Mouse (Mus musculus): ENCODE results near the gene Olfr694.
"Not testable (repeated sequence)": the region's sequence is repeated elsewhere in the genome, so short reads cannot be mapped to it uniquely, and the experiment has no call there.

Olfr694 gene

GRCm38 (mm10) chr7:106691714-106692113, at the start of gene Olfr694:
Gene Olfr694, minus strand, starts transcription at chr7:106691814.
- DNase-seq (ENCODE audit: low spot score in 2 of 2) = no peak

DNA sequence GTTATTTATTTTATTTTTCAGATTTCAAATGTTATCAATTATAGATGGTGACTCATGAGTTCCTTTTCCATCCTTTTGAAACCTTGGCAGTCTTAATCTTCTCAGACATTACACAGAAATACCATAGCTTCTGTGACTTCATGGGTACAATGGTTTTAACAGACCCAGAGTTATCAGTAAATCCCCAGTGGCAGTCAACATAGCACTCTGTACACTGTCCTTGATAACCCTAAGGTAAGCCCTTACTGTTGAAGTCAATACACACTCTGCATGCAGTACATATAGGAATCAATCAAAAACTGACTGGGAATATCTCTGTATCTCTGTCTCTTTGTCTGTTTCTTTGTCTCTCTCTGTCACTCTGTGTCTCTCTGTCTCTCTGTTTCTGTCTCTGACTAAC, 45.4 kb upstream of the Olfr694 start:
- no peak for DNase-seq (ENCODE audit: low spot score in 2 of 2)

DNA sequence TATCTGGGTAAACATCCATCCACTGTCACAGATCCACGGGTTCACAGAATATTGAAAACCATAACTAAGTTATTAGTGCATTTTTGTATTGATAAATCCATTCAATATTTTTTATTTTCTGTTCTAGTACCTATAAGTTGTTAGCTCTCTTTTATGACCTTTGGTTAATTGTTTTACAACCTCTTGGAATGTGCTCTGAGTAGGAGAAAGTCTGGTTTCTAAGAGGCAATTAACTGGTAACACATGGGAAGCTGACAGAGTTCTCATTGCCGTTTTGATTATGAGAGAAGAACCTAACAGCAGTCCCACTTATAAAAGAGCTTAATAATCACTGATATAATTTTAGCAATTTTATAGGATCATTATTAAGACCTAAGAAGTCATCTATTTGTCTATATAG, 42.1 kb upstream of the Olfr694 start:
- no peak for DNase-seq (ENCODE audit: low spot score in 2 of 2)

DNA sequence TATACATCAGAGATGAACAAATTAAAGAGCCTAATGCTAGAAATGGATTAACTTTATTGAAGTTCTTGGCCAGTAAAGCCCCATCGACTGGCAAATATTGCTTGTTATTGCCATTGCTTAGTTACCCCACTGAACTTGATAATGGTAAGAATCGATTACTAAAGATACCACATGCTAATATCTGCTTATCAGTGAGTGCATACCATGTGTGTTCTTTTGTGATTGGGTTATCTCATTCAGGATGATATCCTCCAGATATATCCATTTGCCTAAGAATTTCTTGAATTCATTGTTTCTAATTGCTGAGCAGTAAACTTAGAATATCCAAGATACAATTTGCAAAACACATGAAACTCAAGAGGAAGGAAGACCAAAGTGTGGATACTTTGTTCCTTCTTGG, 34.0 kb upstream of the Olfr694 start:
- DNase-seq (ENCODE audit: low spot score in 2 of 2) = not testable (repeated sequence)

GRCm38 (mm10) chr7:106716296-106716695, 24.7 kb upstream of the Olfr694 start, which contains the start of gene Olfr695:
Gene Olfr695, minus strand, starts transcription at chr7:106716396.
- DNase-seq (ENCODE audit: low spot score in 2 of 2) = no peak

GRCm38 (mm10) chr7:106711463-106711862, 19.8 kb upstream of the Olfr694 start:
- DNase-seq (ENCODE audit: low spot score in 2 of 2) = no peak

- not testable (repeated sequence) for DNase-seq (ENCODE audit: low spot score in 2 of 2)
These were observed 16.1 kb upstream of the Olfr694 start for GRCm38 (mm10) chr7:106707705-106708104.

DNA sequence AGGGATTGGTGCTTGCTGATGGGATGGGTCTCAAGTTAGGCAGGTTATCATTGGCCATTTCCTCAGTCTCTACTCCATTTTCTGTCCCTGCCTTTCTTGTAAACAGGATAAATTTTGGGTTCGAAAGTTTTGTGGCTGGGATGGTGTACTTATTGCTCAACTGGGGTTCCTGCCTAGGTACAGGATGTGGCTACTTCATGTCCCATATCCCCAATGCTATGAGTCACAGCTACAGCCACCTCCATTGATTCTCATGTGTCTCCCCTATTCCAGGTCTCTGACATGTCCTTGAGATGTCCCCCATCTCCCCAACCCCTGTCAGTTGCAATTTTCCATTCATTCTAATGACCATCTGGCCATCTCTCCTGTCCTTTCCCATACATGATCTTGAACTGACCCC, 5.3 kb upstream of the Olfr694 start:
- no peak for DNase-seq (ENCODE audit: low spot score in 2 of 2)

DNA sequence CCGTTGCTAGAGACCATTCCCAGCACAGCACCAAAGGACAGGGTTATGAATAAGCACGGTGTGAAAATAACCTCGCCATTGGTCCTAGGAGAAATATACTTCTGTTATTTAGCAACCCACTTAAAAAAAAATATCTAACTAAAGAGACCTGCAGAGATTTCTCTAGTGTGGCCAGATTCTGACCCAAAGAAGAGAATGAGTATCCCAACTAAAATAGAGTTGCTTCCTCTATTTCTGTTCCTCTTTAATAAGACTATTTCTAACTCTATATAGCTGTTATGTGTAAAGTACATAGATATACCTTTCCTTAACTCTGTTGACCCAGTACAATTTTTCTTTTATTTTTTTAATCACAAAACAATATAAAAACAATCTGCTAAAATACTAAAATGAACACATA, 1.4 kb upstream of the Olfr694 start:
- no peak for DNase-seq (ENCODE audit: low spot score in 2 of 2)

DNA sequence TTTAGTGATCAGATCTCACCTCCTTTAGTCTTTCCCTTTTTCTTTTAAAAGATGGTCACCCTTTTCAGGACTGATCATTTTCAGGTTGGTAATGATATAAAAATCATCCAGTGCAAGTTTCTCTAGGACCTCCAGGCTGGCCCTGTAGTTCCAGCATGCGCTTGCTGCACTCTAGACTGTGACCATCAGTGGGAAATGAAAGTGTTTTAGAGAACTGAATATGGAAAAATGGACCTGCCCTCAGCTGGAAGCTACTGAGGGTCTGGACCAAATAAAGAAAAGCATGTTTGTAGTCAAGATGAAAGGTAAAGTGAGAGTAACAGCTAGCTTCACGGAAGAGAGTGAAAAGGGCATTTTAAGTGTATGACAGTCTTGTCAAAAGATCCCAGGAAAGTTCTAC, 6.2 kb downstream of the Olfr694 start:
- no peak for DNase-seq (ENCODE audit: low spot score in 2 of 2)

GRCm38 (mm10) chr7:106680484-106680883, 11.1 kb downstream of the Olfr694 start, which contains the start of gene Olfr693:
Gene Olfr693, minus strand, starts transcription at chr7:106680584.
- no peak for DNase-seq (ENCODE audit: low spot score in 2 of 2)

- DNase-seq (ENCODE audit: low spot score in 2 of 2) = no peak
These were observed 39.3 kb downstream of the Olfr694 start for GRCm38 (mm10) chr7:106652344-106652652.

GRCm38 (mm10) chr7:106651555-106652343, 39.9 kb downstream of the Olfr694 start:
- DNase-seq (ENCODE audit: low spot score in 2 of 2) = no peak

DNA sequence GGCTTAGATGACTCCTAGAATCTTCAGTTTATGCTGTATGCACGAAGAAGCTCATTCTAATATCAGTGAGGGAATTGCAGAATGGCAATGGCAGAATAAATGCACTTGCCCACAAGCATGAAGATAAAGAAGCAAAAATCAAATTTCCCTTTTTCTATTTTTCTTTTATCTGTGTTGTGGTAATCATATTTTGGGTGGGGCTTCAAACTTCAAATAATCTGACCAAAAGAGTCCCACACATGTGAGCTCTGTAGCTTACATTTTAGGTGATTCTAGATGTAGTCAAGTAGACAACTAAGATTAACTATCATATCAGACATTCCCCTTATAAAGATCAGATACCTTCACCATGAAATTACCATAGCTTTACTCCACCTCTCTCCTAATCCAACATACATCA, 41.8 kb downstream of the Olfr694 start:
- no peak for DNase-seq (ENCODE audit: low spot score in 2 of 2)

DNA sequence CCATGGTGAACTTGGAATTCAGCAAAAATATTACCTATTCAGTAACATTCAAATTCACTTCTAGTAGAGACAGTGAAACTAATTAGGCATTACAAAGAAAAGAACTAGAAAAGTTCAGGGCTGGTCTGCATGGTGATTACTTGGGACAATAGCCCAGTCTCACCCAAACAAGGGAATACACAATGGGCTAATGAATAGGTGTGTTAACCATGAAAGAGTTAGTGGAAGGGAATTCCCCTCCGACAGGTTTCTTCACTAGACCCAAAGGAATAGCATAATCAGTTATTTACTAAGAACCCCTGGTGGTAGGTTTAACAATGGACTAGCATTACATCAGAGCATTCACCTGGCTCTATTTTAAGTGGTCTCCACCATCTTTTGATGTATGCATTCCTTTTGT, 46.4 kb downstream of the Olfr694 start:
- DNase-seq (ENCODE audit: low spot score in 2 of 2) = no peak

DNA sequence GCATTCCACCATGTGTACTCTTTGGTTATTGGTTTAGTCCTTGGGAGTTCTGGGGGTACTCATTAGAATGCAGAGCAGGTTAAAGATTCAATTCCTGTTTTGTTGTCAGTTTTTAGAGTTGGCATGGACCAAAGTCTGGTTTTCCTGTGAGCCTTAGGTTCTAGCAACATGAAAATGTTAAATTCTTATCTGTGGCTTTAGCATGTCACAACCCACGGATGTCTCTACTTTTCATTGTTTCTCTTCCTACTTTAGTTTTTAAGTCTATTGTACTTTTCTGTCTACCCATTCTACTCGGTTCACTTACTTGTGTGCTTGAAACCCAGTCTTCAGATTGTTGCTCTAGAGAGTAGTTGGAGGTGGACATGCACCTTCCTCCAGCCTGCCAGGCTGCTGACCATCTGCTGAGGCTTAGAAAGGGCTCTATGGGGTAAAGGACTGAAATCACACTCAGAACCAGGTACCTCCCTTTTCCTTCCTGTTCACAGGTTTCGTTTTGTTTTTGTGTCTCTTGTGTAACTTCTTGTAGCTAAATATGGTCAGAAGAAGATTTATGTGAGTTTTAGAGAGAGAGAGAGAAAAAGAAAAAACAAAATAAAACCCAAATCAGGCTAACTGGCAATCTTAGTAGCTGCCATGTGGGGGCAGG, 47.3 kb downstream of the Olfr694 start:
- no peak for DNase-seq (ENCODE audit: low spot score in 2 of 2)

GRCm38 (mm10) chr7:106640839-106641238, 50.8 kb downstream of the Olfr694 start:
- no peak for DNase-seq (ENCODE audit: low spot score in 2 of 2)

- DNase-seq (ENCODE audit: low spot score in 2 of 2) = no peak
These were observed 56.1 kb downstream of the Olfr694 start for GRCm38 (mm10) chr7:106635560-106635959.
